Mouse (Mus musculus): ENCODE measurements at regions not wholly inside any gene's neighbourhood (a gene's known extent, or its start where the extent isn't known, plus 50 kb on each side); places are given as distances from the start of the nearest gene placed in this dataset.
A peak's percentile ranks its signal among the peaks of the same experiment; 100 is the strongest.
"Not testable (repeated sequence)": the region's sequence is repeated elsewhere in the genome, so short reads cannot be mapped to it uniquely, and the experiment has no call there.

DNA sequence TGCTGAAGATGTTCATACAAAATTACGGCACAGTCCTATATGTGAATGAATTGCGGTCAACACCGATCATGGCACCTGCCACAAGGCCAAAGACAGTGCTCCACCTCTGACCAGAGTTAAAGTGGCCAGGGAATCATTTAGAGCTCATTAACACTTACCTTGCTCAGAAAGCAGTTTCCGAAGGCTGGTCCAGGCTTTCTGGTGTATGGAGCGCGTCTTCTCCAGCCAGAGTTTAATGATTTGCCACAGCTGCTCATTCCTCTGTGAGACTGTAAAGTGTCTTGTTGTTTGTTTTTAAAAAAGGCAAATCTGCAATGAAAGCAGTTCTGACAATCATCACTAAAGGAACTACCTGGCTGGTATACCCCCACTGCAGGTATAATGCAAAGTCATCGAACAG is 256.7 kb downstream of the Nfkbiz start:
- DNase-seq (ENCODE audit: low spot score), result no peak

DNA sequence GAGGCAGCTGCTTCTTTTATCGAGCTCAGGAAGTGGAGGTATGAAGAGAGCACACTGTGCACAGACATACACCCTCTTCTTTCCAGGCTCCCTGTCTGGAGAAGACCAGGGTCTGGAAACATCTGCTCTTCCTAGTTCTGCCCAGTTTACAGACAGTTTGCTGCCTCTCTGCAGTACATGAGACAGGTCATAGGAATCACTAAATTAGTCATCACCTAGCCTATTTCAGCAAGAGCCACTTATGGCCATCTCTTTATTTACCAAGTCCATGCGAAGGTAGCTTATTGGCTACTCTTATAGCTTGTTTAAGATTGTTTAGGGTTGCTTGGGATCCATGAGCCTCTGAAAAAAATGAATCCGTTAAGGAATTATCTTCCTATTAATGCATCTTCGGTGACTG is 257.9 kb downstream of the Nfkbiz start:
- no peak for DNase-seq (ENCODE audit: low spot score)

DNA sequence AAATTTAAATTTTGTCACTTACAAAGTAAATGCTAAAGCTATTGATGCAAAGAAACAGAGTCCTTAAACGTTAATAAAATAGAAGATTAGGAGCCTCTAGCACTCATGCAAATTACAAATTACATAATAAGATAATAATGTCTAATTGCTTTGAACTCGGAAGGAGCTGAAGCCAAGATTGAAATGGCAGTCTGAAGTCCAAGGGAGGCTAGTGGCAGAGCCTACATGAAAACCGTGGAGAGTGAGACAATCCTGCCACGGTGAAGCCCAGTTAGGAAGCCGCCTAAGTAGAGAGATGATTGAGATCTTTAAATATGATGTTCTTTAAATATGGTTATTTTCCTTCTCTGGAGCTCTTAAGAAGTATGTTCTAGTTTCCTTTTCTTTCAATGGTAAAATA is 260.0 kb downstream of the Nfkbiz start:
- DNase-seq (ENCODE audit: low spot score), result no peak

DNA sequence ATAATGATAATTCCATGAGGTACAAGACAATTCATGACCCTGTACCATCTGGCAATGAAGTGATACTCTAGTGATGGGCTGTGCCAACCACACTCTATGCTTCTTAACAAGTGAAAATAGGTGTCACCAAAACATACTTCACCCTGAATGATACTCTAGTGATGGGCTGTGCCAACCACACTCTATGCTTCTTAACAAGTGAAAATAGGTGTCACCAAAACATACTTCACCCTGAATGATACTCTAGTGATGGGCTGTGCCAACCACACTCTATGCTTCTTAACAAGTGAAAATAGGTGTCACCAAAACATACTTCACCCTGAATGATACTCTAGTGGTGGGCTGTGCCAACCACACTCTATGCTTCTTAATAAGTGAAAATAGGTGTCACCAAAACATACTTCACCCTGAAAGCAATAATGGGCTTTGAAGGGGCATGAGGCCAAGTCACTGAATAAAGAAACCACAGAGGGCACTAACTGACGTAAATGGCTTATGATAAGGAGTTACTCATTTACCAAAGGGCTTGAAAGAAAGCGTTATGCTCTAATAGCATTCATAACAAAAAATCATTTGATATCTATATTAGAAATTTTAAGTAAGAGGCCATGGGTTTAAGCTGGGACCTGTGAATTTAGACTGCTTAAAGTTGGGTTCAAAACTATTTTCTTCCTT is 263.0 kb downstream of the Nfkbiz start:
- not testable (repeated sequence) for DNase-seq (ENCODE audit: low spot score)

DNA sequence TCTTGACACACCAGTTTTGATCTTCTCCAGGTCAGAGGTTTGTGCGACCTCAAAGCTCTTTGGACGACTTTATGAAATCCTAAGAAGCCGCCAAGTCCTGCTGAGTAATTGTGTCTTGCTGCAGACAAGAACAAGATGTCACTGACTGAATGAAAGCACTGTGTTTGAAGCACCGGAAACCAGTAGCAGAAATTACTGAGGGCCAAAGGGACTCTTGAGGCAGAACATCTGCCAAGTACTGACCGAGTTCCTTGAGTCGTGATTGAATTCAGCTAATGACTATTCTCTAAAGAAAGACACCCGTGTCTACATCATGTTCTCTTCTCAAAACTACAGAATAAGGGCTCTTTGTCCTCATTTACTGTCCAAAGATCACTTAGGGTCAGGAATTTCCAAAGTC is 267.6 kb downstream of the Nfkbiz start:
- DNase-seq (ENCODE audit: low spot score), result no peak

DNA sequence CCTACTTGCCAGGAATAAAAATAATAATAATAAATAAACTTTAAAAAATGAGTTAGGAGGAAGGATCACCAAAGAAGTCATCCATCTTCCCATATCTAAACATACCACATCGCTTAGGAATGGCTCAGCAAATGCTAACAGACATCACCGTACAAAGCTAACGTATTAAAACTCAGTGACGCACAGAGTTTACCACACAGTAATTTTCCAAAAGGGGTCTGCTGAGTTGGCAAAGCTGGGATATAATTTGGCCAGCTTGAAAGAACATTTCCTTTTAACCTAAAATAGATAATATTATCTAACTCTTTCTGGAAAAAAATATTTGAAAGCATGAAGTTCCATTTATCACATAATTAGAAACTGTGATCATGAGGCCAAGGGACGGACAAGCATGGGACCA is 268.6 kb downstream of the Nfkbiz start:
- no peak for DNase-seq (ENCODE audit: low spot score)

DNA sequence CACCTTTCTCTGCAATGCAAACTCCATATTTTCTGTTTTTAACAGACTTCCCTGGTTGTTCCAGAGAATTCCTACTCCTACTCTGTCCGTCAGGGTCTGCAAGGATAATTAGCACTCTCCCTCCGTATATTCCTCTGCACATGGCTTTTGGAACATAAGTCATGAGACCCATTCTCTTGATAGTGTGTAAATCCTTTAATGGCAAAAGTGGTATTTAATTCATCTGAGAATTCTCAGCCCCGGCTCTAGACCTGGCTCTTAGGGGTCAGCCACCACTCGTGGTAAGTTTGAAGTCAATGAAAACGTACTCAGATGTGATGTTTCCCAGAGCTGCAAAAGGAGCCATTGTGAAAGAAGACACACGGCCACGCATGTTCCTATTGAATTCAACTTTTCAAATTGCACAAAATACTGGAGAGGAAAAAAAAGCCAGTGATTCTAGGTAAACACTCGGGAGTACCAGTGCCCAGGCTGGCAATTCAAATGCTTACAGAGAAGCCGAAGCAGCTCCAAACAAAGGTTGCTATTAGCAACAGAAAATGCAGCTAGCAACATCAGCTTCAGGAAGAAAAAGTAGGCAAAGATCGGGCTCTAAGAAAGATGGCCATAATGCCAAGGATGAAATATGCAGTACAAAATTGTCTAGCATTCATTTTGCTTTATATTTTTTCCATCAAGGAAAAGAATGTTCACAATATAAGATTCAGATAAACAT is 258.2 kb upstream of the Zpld1 start:
- DNase-seq (ENCODE audit: low spot score), result no peak

DNA sequence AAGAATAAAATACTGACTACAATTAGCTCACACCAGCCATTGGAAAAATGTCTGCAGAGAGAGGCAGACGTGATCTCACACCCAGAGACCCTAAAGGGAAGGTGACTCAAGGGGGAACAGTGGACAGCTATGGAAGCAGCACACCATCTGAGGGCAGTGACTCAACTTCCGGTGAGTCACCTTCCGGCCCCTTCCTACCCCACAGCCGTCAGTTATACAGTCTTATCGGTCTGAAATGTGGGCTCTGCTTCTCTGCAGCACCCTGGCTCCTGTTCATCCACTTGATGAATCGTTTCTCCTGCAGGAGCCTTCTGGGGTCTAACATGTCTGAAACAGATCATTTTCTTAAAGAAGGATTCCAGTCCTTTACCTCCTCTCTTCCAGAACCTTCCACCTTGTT is 257.4 kb upstream of the Zpld1 start:
- DNase-seq (ENCODE audit: low spot score), result no peak

DNA sequence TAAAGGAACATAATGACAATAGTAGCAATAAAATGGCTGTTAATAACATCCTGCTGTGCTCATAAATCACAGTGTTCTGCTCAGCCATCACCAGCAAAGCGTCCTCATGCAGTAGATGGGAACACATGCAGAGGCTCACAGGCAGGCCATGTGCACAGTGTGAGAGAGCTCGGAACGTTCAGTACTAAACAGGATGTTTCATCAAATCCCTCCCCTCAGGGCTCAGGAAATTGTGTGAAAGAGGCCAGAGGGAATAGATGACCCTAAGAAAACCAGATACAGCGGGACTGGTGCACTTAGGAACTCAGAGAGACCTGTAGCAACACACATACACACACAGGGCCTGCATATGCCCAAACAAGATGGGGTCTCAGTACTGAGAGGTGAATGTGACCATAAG is 256.1 kb upstream of the Zpld1 start:
- DNase-seq (ENCODE audit: low spot score), result no peak

DNA sequence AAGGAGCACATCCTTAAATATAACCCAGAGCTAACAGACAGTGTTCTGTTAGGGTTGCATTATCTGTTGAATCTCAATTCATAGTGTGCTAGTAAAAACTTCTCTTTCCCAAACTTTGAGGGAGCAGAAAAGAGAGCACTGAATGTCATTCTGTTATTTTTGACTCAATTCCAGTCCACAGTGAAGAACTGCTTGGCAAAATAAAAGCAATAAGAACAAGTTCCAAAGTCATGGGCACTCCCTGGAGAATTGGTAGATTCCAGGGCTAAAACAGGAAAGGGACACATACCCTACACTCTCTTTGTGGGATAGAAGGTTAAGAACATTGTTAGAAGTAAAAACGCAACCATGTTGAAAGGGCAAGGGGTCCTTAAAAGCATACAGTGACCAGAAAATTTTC is 253.6 kb upstream of the Zpld1 start:
- no peak for DNase-seq (ENCODE audit: low spot score)

DNA sequence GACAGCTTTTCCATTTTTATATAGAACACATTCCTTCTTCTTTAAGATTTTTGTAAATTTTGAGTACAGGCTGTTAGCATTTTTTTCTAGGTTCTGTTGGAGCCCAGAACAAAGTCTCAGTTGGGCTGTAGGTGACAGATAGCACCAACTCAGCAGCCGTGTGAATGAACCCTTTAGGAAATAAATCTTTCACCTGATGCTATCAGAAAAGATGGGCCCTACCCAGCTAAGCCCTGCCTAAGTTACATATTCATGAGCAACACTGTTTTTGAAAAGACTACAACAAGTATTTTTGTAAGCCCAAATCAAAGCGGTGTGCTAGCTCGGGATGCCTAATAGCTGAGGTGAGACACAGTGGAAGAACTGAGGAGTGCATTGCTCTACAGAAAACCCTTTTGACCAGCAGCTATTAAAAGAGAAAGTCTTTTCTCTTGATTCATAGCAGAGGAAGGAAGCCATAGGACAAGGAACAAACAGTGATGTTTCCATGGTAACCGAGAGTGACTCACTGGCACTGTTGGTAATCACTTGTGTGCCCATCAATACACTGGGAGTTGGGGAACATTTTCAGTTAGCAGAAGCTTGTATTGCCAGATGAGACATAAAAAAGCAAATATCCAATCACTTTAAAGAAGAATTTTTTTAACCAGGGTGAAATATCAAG is 253.0 kb upstream of the Zpld1 start:
- DNase-seq (ENCODE audit: low spot score), result peak; percentile 49

DNA sequence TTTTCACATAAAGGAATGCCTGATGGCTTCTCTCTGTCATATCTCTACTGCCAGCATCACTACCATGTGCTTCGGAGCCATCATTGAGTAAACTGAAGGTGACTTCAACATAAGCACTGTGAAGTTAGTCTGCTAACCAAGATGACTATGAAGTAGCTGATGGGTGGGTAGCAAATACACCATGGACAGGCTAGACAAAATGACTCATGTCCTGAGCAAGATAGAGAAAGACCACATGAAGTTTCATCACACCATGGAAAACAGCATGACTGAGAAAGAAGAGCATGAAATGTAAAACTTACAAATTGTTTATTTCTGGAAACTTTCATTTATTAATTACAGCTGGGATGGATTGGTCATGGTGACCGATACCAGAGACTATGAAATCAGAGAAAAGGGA is 249.3 kb upstream of the Zpld1 start:
- DNase-seq (ENCODE audit: low spot score), result no peak

DNA sequence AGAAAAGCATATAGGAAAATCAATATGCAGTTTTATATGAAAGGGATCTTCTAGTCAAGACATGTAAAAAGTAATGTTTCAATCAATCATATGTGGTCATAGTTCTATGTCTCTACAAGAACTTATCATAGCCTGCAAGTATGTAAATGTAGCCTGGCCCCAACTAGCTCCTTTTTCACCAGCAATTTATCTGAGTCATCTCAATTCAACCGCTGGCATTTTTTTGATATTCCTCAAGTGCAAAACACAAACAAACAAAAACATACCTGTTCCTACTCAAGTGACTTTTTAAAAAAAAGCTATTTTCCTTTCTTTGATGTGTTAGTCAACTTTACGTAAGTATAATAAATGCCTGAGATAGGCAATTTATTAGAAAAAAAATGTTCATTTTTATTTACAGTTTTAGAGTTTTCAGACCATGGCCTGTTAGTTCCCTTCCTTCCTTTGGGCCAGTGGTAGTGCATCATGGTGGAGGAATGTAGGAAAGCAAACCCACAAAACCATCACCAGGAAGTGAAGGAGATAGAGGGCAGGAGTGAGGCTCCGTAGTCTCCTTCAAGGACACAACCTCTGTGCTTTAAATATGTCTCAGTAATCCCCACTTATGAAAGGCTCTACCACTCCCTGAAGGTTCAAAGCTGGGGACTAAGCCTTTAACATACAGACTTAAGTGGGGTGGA is 242.7 kb upstream of the Zpld1 start:
- no peak for DNase-seq (ENCODE audit: low spot score)

DNA sequence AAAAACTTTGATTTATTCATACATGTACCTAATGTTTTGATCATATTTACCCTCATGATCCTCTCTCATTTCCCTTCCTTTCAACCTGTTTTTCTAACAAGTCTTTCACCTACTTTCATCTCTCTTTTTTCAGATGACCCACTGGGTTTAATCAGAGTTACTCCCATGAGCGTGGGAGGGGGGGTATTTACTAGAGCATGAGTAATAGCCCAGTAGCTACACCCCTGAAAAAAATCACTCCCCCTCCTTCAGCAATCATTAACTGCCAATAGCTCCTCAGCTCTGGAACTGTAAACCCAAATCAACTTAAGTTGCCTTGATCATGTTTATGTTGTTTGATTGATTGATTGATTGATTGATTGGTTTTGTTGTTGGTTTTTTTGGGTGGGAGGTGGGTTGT is 241.4 kb upstream of the Zpld1 start:
- DNase-seq (ENCODE audit: low spot score), result no peak

DNA sequence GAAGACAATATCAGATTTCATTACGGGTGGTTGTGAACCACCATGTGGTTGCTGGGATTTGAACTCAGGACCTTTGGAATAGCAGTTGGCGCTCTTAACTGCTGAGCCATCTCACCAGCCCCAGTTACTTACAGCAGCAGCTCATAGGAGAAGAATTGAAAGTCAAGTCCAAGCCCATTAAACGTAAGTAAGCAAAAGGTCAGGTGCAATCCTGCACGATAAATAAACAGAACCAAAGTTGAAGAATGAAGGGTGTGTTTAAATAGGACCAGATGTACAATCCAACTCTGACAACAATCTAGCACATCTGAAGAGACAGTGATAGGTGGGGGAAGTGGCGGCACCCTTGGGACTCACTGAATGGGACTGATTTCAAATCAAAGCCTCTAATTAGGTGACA is 239.8 kb upstream of the Zpld1 start:
- DNase-seq (ENCODE audit: low spot score), result no peak

DNA sequence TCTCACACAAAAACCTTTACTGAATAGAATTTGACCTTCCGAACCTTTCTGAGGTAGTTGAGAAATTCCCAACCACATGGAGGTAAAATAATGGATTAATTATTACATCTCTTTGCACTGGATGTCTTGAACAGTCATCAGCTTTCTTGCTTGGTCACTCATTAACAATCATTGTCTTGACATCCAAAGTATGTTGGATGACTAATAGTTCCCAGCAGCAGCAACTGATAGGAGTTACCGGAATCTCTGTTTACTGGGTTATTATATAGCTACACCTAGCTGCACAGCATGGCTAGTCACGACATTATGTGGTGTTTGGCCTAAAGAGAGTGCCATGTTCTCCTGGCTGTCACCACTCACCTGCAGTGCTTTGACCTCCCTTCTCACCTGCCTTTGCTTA is 234.9 kb upstream of the Zpld1 start:
- DNase-seq (ENCODE audit: low spot score), result no peak

DNA sequence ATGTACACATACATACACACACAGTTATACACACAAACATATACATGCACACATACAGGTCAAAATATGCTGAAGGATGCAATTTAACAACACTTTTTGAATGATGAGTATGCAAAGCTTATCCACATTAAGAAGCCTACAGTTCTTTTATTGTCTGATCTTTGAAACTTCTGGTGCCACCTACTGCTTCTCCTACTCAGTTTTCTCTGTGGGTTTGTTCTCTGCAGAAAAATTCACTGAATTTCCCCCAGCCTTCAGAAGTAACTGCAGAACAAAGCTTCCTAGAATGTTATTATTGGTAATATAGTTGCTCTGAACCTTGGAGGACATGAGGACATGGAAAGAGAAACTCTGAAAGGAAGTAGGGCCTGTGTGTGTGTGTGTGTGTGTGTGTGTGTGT is 233.1 kb upstream of the Zpld1 start:
- no peak for DNase-seq (ENCODE audit: low spot score)

DNA sequence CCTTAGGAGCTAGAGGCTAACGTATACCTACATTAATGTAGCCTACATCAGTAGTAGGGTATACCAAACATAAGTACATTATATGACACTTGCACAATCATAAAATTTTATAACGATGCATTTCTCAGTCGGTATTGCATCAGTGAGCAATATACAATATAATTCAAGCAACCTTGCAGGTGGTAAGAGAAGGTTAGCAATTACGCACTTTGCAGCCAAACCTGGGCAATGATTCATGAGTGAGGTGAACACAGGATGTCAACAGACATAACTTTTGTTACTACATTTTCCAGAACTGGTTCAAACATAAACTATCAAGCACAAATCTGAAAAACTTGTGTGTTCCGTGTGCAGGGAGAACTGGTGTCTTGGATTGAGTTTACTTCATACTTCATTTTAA is 229.9 kb upstream of the Zpld1 start:
- DNase-seq (ENCODE audit: low spot score), result no peak

DNA sequence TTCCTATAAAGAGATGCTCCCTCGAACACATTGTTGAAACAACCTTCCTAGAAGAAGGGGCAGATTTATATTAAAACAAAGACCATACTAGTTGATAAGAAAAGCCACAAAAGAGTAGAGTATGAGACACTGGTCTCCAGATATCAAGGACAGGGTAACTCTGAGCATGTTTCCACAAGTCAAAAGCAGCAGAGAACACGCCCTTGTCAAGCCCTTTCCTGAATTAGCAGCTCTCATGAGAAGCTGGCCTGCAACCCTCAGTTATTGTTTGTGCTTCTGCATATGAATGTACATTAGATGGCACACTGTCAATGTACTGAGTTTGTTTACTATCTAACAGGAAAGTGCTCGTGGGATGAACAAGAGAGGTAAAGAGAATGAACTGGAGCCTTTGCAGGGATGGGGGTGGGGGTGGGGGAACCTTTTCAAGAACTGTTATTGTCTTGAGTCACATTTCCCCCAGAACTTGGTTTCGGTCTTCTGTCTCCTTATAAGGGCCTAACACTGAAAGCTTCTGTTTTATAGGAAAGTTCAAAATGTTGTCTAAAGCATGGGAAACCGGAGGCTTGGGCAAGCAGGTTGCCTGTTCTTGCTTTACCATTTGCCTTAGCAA is 228.6 kb upstream of the Zpld1 start:
- DNase-seq (ENCODE audit: low spot score), result no peak

DNA sequence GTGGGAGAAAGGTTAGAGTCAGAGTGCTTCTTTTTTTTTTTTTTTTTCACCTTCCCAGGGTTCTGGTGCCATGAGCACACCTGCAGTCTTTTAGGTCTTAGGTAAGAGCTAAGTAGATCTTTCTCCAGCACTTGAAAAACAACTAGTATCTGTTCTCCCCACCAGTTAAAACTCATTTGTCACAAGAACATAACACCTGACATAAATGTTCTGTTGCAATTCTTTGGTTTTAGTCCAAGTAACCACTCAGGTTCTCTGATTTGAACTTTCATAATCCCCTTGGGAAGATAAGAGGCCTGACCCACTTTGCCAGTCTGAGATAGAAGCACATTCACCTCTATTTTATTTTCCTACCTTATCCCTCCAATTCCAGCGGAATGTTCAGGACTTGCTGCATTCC is 225.5 kb upstream of the Zpld1 start:
- DNase-seq (ENCODE audit: low spot score), result no peak

DNA sequence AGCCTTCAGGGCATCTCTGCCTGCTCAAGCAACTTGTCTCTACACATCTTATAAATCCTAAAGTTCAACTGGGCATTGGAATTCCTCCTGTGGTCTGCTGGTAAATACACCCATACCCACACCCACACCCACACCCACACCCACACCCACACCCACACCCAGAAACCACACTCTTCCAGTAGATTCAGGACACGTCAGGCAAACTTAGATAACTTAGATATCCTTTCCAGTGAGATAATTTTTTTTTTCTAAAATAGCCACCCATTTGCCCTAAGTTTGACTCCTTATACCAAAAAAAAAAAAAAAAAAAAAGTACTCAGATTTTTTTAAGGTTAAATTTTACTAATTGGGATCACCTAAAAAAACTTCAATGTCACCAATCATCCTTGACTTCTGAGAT is 224.5 kb upstream of the Zpld1 start:
- no peak for DNase-seq (ENCODE audit: low spot score)

DNA sequence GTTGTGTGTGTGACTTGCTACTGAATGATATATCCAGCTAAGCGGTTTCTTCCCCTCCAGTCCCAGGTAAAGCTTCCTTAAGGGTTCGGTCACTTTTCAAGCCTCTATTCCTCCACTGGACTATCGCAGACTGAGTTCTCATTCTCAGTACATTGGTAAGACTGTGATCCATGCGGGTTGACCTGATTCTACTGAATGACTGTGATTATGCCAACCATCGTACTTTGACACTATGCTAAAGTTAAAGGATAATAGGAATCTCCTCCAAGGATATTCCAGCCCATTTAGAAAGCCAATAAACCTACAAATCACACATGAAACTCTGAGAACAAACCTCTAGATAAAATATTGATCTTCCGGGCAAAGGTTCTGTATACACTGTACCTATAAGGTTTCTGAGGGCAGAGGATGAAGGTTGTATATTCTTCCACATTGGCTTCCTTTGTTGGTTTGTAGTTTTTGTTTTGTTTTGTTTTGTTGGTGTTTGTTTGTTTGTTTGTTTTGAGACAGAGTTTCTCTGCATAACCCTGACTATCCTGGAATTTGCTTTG is 223.7 kb upstream of the Zpld1 start:
- no peak for DNase-seq (ENCODE audit: low spot score)

All from left cerebral cortex, adult 11 months (tissue).